Mouse (Mus musculus) adrenal gland, adult 2 months (tissue): ENCODE measurements at regions not wholly inside any gene's neighbourhood (a gene's known extent, or its start where the extent isn't known, plus 50 kb on each side); places are given as distances from the start of the nearest gene placed in this dataset.

ENCODE experiments used
- DNase-seq: peaks from one replicate; pipeline ENCODE4 v3.0.0; 2021

- DNase-seq, result no peak
Measured at GRCm38 (mm10) chr3:53965142-53965541, 101.5 kb upstream of the Ufm1 start.

- DNase-seq, result no peak
Measured at GRCm38 (mm10) chr3:53953801-53954200, 90.2 kb upstream of the Ufm1 start.

- no peak for DNase-seq
Measured at GRCm38 (mm10) chr3:53939684-53940189, 76.1 kb upstream of the Ufm1 start.

- DNase-seq, result no peak
Measured at GRCm38 (mm10) chr3:53931745-53932144, 68.1 kb upstream of the Ufm1 start.

- DNase-seq, result no peak
Measured at GRCm38 (mm10) chr3:53919941-53920340, 56.3 kb upstream of the Ufm1 start.

- no peak for DNase-seq
Measured at GRCm38 (mm10) chr3:53919541-53919940, 55.9 kb upstream of the Ufm1 start.

- DNase-seq, result no peak
Measured at GRCm38 (mm10) chr3:53917960-53918359, 54.3 kb upstream of the Ufm1 start.

- no peak for DNase-seq
Measured at GRCm38 (mm10) chr3:53913984-53914669, 50.5 kb upstream of the Ufm1 start.
